Mouse (Mus musculus) cerebellum, adult 8-10 months (tissue): ENCODE data around the gene Fgfbp3.
"Not testable (repeated sequence)": the region's sequence is repeated elsewhere in the genome, so short reads cannot be mapped to it uniquely, and the experiment has no call there.

Experiments used
- DNase-seq: peaks from one replicate; pipeline ENCODE4 v3.0.0; 2022

Fgfbp3 gene

GRCm38 (mm10) chr19:36909676-36910292 is 9.6 kb downstream of the Fgfbp3 start:
- peak; percentile 67 for DNase-seq

- DNase-seq = no peak
These were observed 10.3 kb downstream of the Fgfbp3 start for GRCm38 (mm10) chr19:36909150-36909549.

GRCm38 (mm10) chr19:36904211-36905007 is 15.0 kb downstream of the Fgfbp3 start:
- DNase-seq = no peak

- no peak for DNase-seq
These were observed 16.0 kb downstream of the Fgfbp3 start for GRCm38 (mm10) chr19:36903377-36903776.

- DNase-seq = no peak
These were observed 21.6 kb downstream of the Fgfbp3 start for GRCm38 (mm10) chr19:36897778-36898177.

GRCm38 (mm10) chr19:36896791-36897569 is 22.4 kb downstream of the Fgfbp3 start:
- DNase-seq = no peak

GRCm38 (mm10) chr19:36891746-36892145 is 27.7 kb downstream of the Fgfbp3 start:
- DNase-seq = no peak

GRCm38 (mm10) chr19:36887706-36888105 is 31.7 kb downstream of the Fgfbp3 start:
- no peak for DNase-seq

GRCm38 (mm10) chr19:36886316-36886715 is 33.1 kb downstream of the Fgfbp3 start:
- no peak for DNase-seq

- no peak for DNase-seq
These were observed 36.3 kb downstream of the Fgfbp3 start for GRCm38 (mm10) chr19:36883119-36883518.

GRCm38 (mm10) chr19:36878743-36879495 is 40.5 kb downstream of the Fgfbp3 start:
- no peak for DNase-seq

GRCm38 (mm10) chr19:36877329-36877728 is 42.1 kb downstream of the Fgfbp3 start:
- no peak for DNase-seq

- DNase-seq = no peak
These were observed 44.8 kb downstream of the Fgfbp3 start for GRCm38 (mm10) chr19:36874651-36875050.

GRCm38 (mm10) chr19:36868675-36869074 is 50.7 kb downstream of the Fgfbp3 start:
- DNase-seq = not testable (repeated sequence)
